Mouse (Mus musculus) heart, embryonic 13.5 days (tissue): ENCODE measurements at regions not wholly inside any gene's neighbourhood (a gene's known extent, or its start where the extent isn't known, plus 50 kb on each side); places are given as distances from the start of the nearest gene placed in this dataset.

ENCODE experiments used
- ATAC-seq: fragments of 200-750 bp; cut with Nextera tagmentation; 2 replicates; pipeline ENCODE4 v1.8.0; 2017; ENCODE audit warnings: moderate TSS enrichment; ENCODE audit not compliant: insufficient number of reproducible peaks, low FRiP score, low TSS enrichment; ENCODE audit errors: extremely low read depth
- H3K27ac ChIP-seq: fragments of 300-500 bp; sonication (generic); replicated peaks from 2 replicates; pipeline ENCODE4 v1.5.1; 2015; ENCODE audit warnings: moderate library complexity, mild to moderate bottlenecking, inconsistent platforms
- H3K27me3 ChIP-seq: fragments of 300-500 bp; sonication (generic); replicated peaks from 2 replicates; pipeline ENCODE4 v1.6.1; 2015; ENCODE audit warnings: mild to moderate bottlenecking, inconsistent platforms
- H3K36me3 ChIP-seq: fragments of 300-500 bp; sonication (generic); 2 replicates; pipeline ENCODE4 v1.6.1; 2015; ENCODE audit warnings: mild to moderate bottlenecking, inconsistent platforms
- H3K4me1 ChIP-seq: fragments of 300-500 bp; sonication (generic); 2 replicates; pipeline ENCODE4 v1.6.1; 2015; ENCODE audit warnings: inconsistent platforms
- H3K4me2 ChIP-seq: fragments of 300-500 bp; sonication (generic); 2 replicates; pipeline ENCODE4 v1.6.1; 2015; ENCODE audit warnings: inconsistent platforms, mild to moderate bottlenecking, moderate library complexity
- H3K4me3 ChIP-seq: fragments of 300-500 bp; sonication (generic); 2 replicates; pipeline ENCODE4 v1.5.1; 2015; ENCODE audit warnings: moderate library complexity, mild to moderate bottlenecking, inconsistent platforms
- H3K9ac ChIP-seq: fragments of 300-500 bp; sonication (generic); 2 replicates; pipeline ENCODE4 v1.6.1; 2015; ENCODE audit warnings: inconsistent platforms, mild to moderate bottlenecking, moderate library complexity
- H3K9me3 ChIP-seq: fragments of 300-500 bp; sonication (generic); 2 replicates; pipeline ENCODE4 v1.6.1; 2016; ENCODE audit warnings: inconsistent platforms
- whole genome bisulfite sequencing: fragments of 180-500 bp; shearing (Covaris S2); methylation state at CpG from one replicate; pipeline ENCODE4 v1.1.7; 2015; ENCODE audit warnings: mixed read lengths; 5-methylcytosine and 5-hydroxymethylcytosine counted together

- no peak overlapping the region for H3K27ac ChIP-seq
- 79% methylated on average over 8 of the region's 8 CpGs for WGBS
These were observed 55.5 kb upstream of the Ssx2ip start for GRCm38 (mm10) chr3:146348921-146349320.

GRCm38 (mm10) chr3:146349393-146349792, 55.0 kb upstream of the Ssx2ip start:
- Histone ChIP-seq H3K36me3 (no peaks in the 10 kb centered on the region), H3K4me3 (no peak overlapping the region), H3K27ac (no peak overlapping the region), H3K4me2 (no peak overlapping the region), H3K9me3 (no peaks in the 10 kb centered on the region), H3K4me1 (no peaks in the 10 kb centered on the region), H3K27me3 (no peaks in the 10 kb centered on the region), H3K9ac (no peak overlapping the region)
- 64% methylated on average over 8 of the region's 8 CpGs for WGBS
- ATAC-seq, result no peak

More at GRCm38 (mm10) chr3:146348921-146349320, 55.5 kb upstream of the Ssx2ip start:
- H3K27me3 ChIP-seq, result no peaks in the 10 kb centered on the region
- no peaks in the 10 kb centered on the region for H3K36me3 ChIP-seq
- ATAC-seq, result no peak
- H3K9ac ChIP-seq, result no peak overlapping the region
- no peak overlapping the region for H3K4me3 ChIP-seq
- H3K9me3 ChIP-seq, result no peaks in the 10 kb centered on the region
- no peaks in the 10 kb centered on the region for H3K4me1 ChIP-seq
- H3K4me2 ChIP-seq, result no peak overlapping the region

GRCm38 (mm10) chr3:146350126-146350525, 54.3 kb upstream of the Ssx2ip start:
- Histone ChIP-seq H3K4me3 (no peak overlapping the region), H3K9me3 (no peaks in the 10 kb centered on the region), H3K4me1 (no peaks in the 10 kb centered on the region), H3K9ac (no peak overlapping the region), H3K27me3 (no peaks in the 10 kb centered on the region), H3K27ac (no peak overlapping the region), H3K4me2 (no peak overlapping the region), H3K36me3 (no peaks in the 10 kb centered on the region)
- no peak for ATAC-seq
- 84% methylated on average over 9 of the region's 9 CpGs for WGBS

GRCm38 (mm10) chr3:146351468-146351867, 53.0 kb upstream of the Ssx2ip start:
- WGBS, result 95% methylated on average over 1 of the region's 1 CpGs

GRCm38 (mm10) chr3:146352187-146352586, 52.3 kb upstream of the Ssx2ip start:
- H3K27ac ChIP-seq, result no peak overlapping the region
- H3K4me2 ChIP-seq, result no peak overlapping the region
- no peak for ATAC-seq
- 76% methylated on average over 4 of the region's 4 CpGs for WGBS
- H3K9ac ChIP-seq, result no peak overlapping the region
- no peaks in the 10 kb centered on the region for H3K9me3 ChIP-seq
- no peak overlapping the region for H3K4me3 ChIP-seq
- no peaks in the 10 kb centered on the region for H3K36me3 ChIP-seq
- H3K27me3 ChIP-seq, result no peaks in the 10 kb centered on the region
- no peaks in the 10 kb centered on the region for H3K4me1 ChIP-seq

More at GRCm38 (mm10) chr3:146351468-146351867, 53.0 kb upstream of the Ssx2ip start:
- no peaks in the 10 kb centered on the region for H3K4me1 ChIP-seq
- H3K36me3 ChIP-seq, result no peaks in the 10 kb centered on the region
- no peak overlapping the region for H3K9ac ChIP-seq
- no peak overlapping the region for H3K4me2 ChIP-seq
- no peaks in the 10 kb centered on the region for H3K9me3 ChIP-seq
- no peak overlapping the region for H3K27ac ChIP-seq
- no peak overlapping the region for H3K4me3 ChIP-seq
- no peak for ATAC-seq
- no peaks in the 10 kb centered on the region for H3K27me3 ChIP-seq

GRCm38 (mm10) chr3:146353961-146354360, 50.5 kb upstream of the Ssx2ip start:
- H3K9me3 ChIP-seq, result no peaks in the 10 kb centered on the region
- 83% methylated on average over 4 of the region's 4 CpGs for WGBS
- H3K4me2 ChIP-seq, result no peak overlapping the region
- H3K27me3 ChIP-seq, result no peaks in the 10 kb centered on the region
- ATAC-seq, result no peak
- no peak overlapping the region for H3K27ac ChIP-seq
- no peak overlapping the region for H3K4me3 ChIP-seq
- no peaks in the 10 kb centered on the region for H3K4me1 ChIP-seq
- H3K36me3 ChIP-seq, result no peaks in the 10 kb centered on the region
- no peak overlapping the region for H3K9ac ChIP-seq
